Comparison of ENCODE assay signal across 32 mouse cellular contexts in the genomic region with DNA sequence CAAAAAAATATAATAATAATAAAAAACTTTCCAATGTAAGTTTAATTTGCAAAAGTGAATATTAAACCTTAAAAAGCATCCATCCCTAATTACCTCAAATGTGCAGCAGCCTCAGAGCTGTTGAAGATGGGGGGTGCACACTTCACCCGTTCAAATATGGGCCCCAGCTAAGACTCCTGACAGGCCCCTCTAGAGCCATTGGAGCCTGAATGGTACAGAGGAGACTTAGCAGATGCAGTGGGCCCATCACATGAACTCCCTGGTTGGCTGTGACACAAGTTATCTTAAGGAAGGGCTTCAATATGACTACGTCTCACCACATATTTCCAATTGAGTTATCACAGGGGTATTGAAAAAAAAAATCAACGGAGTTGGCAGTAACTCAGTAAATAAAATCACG.
"Had no signal": no experiment of that assay in that cellular context is flagged by ENCODE, and none has a peak within 500 bp of the region (broad histone marks: within the 10 kb centered on the region; RNA-seq: fewer than 3 reads in every experiment).

No protein-coding gene starts in this region.

- H3K4me2 ChIP-seq: limb, embryonic 12.5 days; limb, embryonic 13.5 days; limb, embryonic 15.5 days; liver, embryonic 11.5 days; liver, embryonic 12.5 days; liver, embryonic 13.5 days; liver, embryonic 15.5 days; lung, embryonic 14.5 days; lung, embryonic 15.5 days; midbrain, embryonic 11.5 days; midbrain, embryonic 12.5 days; midbrain, embryonic 13.5 days; midbrain, embryonic 15.5 days had no signal

- DNase-seq: left cerebral cortex, postnatal 4 days; liver; liver, embryonic 13.5 days; liver, postnatal 0 days; lung, adult 18-20 months; lung, adult 2 months; lung, embryonic 14.5 days; lung, postnatal 10 days; lung, postnatal 14 days; lung, postnatal 36 days; lung, postnatal 4 days; midbrain, embryonic 14.5 days had no signal

- ATAC-seq: liver, embryonic 12.5 days; liver, postnatal 0 days; lung, postnatal 0 days; midbrain, embryonic 13.5 days; midbrain, embryonic 15.5 days; midbrain, embryonic 16.5 days had no signal

- H3K9me3 ChIP-seq: limb, embryonic 10.5 days; limb, embryonic 12.5 days; limb, embryonic 13.5 days; limb, embryonic 15.5 days; liver, embryonic 12.5 days; liver, embryonic 13.5 days; liver, embryonic 15.5 days; lung, embryonic 15.5 days; midbrain, embryonic 10.5 days; midbrain, embryonic 12.5 days; midbrain, embryonic 13.5 days; midbrain, embryonic 15.5 days had no signal

- H3K27ac ChIP-seq: left cerebral cortex, adult 2 months; limb, embryonic 10.5 days; limb, embryonic 12.5 days; limb, embryonic 13.5 days; limb, embryonic 15.5 days; liver, embryonic 12.5 days; liver, embryonic 13.5 days; liver, embryonic 14.5 days; liver, embryonic 15.5 days; lung, embryonic 15.5 days; macrophage; midbrain, embryonic 10.5 days; midbrain, embryonic 12.5 days; midbrain, embryonic 13.5 days; midbrain, embryonic 15.5 days had no signal

- H3K4me1 ChIP-seq: limb, embryonic 10.5 days; limb, embryonic 12.5 days; limb, embryonic 13.5 days; limb, embryonic 15.5 days; liver, embryonic 12.5 days; liver, embryonic 13.5 days; liver, embryonic 15.5 days; lung, embryonic 15.5 days; megakaryocyte, embryonic 14.5 days; midbrain, embryonic 10.5 days; midbrain, embryonic 12.5 days; midbrain, embryonic 13.5 days; midbrain, embryonic 15.5 days had no signal

- H3K4me3 ChIP-seq: left cerebral cortex, adult 2 months; limb, embryonic 10.5 days; limb, embryonic 12.5 days; limb, embryonic 13.5 days; limb, embryonic 15.5 days; liver, embryonic 12.5 days; liver, embryonic 13.5 days; liver, embryonic 15.5 days; lung, embryonic 15.5 days; megakaryocyte, embryonic 14.5 days; midbrain, embryonic 10.5 days; midbrain, embryonic 12.5 days; midbrain, embryonic 13.5 days; midbrain, embryonic 15.5 days; myocyte had no signal

- H3K9ac ChIP-seq: limb, embryonic 12.5 days; limb, embryonic 13.5 days; limb, embryonic 15.5 days; liver, embryonic 12.5 days; liver, embryonic 13.5 days; liver, embryonic 14.5 days; liver, embryonic 15.5 days; liver, postnatal 0 days; lung, embryonic 14.5 days; lung, embryonic 15.5 days; midbrain, embryonic 12.5 days; midbrain, embryonic 13.5 days; midbrain, embryonic 15.5 days had no signal

- H3K36me3 ChIP-seq: limb, embryonic 10.5 days; limb, embryonic 12.5 days; limb, embryonic 13.5 days; limb, embryonic 15.5 days; liver, embryonic 12.5 days; liver, embryonic 13.5 days; liver, embryonic 15.5 days; lung, embryonic 15.5 days; midbrain, embryonic 10.5 days; midbrain, embryonic 12.5 days; midbrain, embryonic 13.5 days; midbrain, embryonic 15.5 days had no signal

- H3K27me3 ChIP-seq: limb, embryonic 12.5 days; limb, embryonic 13.5 days; limb, embryonic 15.5 days; liver, embryonic 12.5 days; liver, embryonic 13.5 days; liver, embryonic 15.5 days; lung, embryonic 15.5 days; megakaryocyte, embryonic 14.5 days; midbrain, embryonic 12.5 days; midbrain, embryonic 13.5 days; midbrain, embryonic 15.5 days had no signal
